13 mouse cellular contexts compared by ENCODE assay signal in genomic region chr1:155239962-155240717, GRCm38 (mm10). TPM values are rescaled to one million over a fixed set of nuclear protein-coding genes. Genes with fewer than 3 reads are reported as not detected.
A peak's percentile ranks its signal among the peaks of the same experiment; 100 is the strongest.
DNase-seq lines count a peak whose midpoint lies in the region; ATAC-seq and TF ChIP-seq lines count a peak whose summit lies in the region.
"Had no signal": no experiment of that assay in that cellular context is flagged by ENCODE, and none has a peak within 500 bp of the region (broad histone marks: within the 10 kb centered on the region; RNA-seq: fewer than 3 reads in every experiment).

No protein-coding gene starts in this region.

- peak; percentile 67; the same call in 1 of the 2 replicates for TF ChIP-seq EP300 in heart, adult 2 months (IDR thresholded peaks at IDR 0.05; ENCODE audit: insufficient read depth, low read depth, low read length)

- no peaks in the 10 kb centered on the region for H3K27me3 ChIP-seq in heart, adult 2 months (ENCODE audit: control insufficient read depth, insufficient read depth, low read length)
- peaks cover under 1% of the 10 kb centered on the region for H3K27me3 ChIP-seq in neural tube, embryonic 15.5 days (replicated peaks)
- H3K27me3 ChIP-seq: heart, embryonic 15.5 days had no signal

- H3K9me3 ChIP-seq in neural tube, embryonic 15.5 days (replicated peaks), result no peaks in the 10 kb centered on the region
- H3K9me3 ChIP-seq: embryonic facial prominence, embryonic 10.5 days; heart, embryonic 15.5 days; liver, embryonic 12.5 days had no signal

- no peak for TF ChIP-seq POLR2A in heart, adult 2 months (IDR thresholded peaks at IDR 0.05; ENCODE audit: insufficient read depth, low read depth, low read length)
- TF ChIP-seq POLR2A in cortical plate, adult 2 months (IDR thresholded peaks at IDR 0.05; ENCODE audit: extremely low read depth, insufficient read depth, low read length), result no peak
- TF ChIP-seq POLR2A in olfactory bulb, adult 2 months (IDR thresholded peaks at IDR 0.05; ENCODE audit: insufficient read depth, low read depth, low read length), result no peak

- no peak overlapping the region for H3K4me3 ChIP-seq in heart, adult 2 months
- H3K4me3 ChIP-seq in left cerebral cortex, adult 2 months, result no peak overlapping the region
- H3K4me3 ChIP-seq in cortical plate, adult 2 months (ENCODE audit: insufficient read depth, low read length), result no peak overlapping the region
- H3K4me3 ChIP-seq in olfactory bulb, adult 2 months (ENCODE audit: insufficient read depth, low read depth, low read length), result no peak overlapping the region
- H3K4me3 ChIP-seq in neural tube, embryonic 15.5 days (replicated peaks), result no peak overlapping the region
- H3K4me3 ChIP-seq: embryonic facial prominence, embryonic 10.5 days; heart, embryonic 15.5 days; liver, embryonic 12.5 days had no signal

- ATAC-seq in neural tube, embryonic 15.5 days (ENCODE audit: low FRiP score), result no peak
- ATAC-seq in activated CD4-positive, CD25-positive, alpha-beta regulatory T cell, adult 4 months, result no peak
- ATAC-seq: liver, embryonic 12.5 days had no signal

- WGBS in heart, adult 2 months, result 60% methylated on average over 6 of the region's 6 CpGs
- 69% methylated on average over 6 of the region's 6 CpGs for WGBS in olfactory bulb, adult 2 months
- WGBS in neural tube, embryonic 15.5 days, result 88% methylated on average over 6 of the region's 6 CpGs

- TF ChIP-seq CTCF in heart, adult 2 months (IDR thresholded peaks at IDR 0.05), result no peak
- TF ChIP-seq CTCF in left cerebral cortex, adult 2 months (IDR thresholded peaks at IDR 0.05), result no peak
- no peak for TF ChIP-seq CTCF in cortical plate, adult 2 months (IDR thresholded peaks at IDR 0.05; ENCODE audit: extremely low read depth, insufficient read depth, low read length)
- no peak for TF ChIP-seq CTCF in olfactory bulb, adult 2 months (IDR thresholded peaks at IDR 0.05; ENCODE audit: insufficient read depth, low read depth, low read length)

- peaks cover 1% of the 10 kb centered on the region; the same call in 1 of the 2 replicates for H3K79me2 ChIP-seq in heart, adult 2 months (replicated peaks; ENCODE audit: control insufficient read depth, insufficient read depth, low read length)

- H3K9ac ChIP-seq in heart, adult 2 months (ENCODE audit: low read depth, low read length), result peak overlapping the region; percentile 21; the same call in 1 of the 2 replicates
- no peak overlapping the region for H3K9ac ChIP-seq in neural tube, embryonic 15.5 days (replicated peaks)
- H3K9ac ChIP-seq: heart, embryonic 15.5 days; liver, embryonic 12.5 days had no signal

- intact Hi-C loops in heart, adult 2 months (cut with DNase I), result loop anchor here (10.0 kb wide), 1 partner anchor 455 kb away; no protein-coding TSS in a partner anchor
- intact Hi-C loops in left cerebral cortex, adult 2 months (cut with DNase I), result no loop called here
- intact Hi-C loops in left cerebral cortex, postnatal 4 days (cut with DNase I), result no loop called here

- H3K27ac ChIP-seq in heart, adult 2 months, result peak overlapping the region; percentile 69
- peak overlapping the region; percentile 76 for H3K27ac ChIP-seq in left cerebral cortex, adult 2 months
- peak overlapping the region; percentile 48; the same call in 1 of the 2 replicates for H3K27ac ChIP-seq in cortical plate, adult 2 months (ENCODE audit: insufficient read depth, low read length)
- H3K27ac ChIP-seq in olfactory bulb, adult 2 months (ENCODE audit: insufficient read depth, low read depth, low read length), result peak overlapping the region; percentile 78
- H3K27ac ChIP-seq in neural tube, embryonic 15.5 days (replicated peaks), result no peak overlapping the region
- H3K27ac ChIP-seq: embryonic facial prominence, embryonic 10.5 days; heart, embryonic 15.5 days; liver, embryonic 12.5 days had no signal

- H3K36me3 ChIP-seq in heart, adult 2 months (ENCODE audit: control insufficient read depth, insufficient read depth, low read length), result peaks cover 3% of the 10 kb centered on the region
- H3K36me3 ChIP-seq in neural tube, embryonic 15.5 days, result no peaks in the 10 kb centered on the region
- H3K36me3 ChIP-seq: liver, embryonic 12.5 days had no signal

- peak; percentile 58 to 73 for DNase-seq in heart, adult 2 months
- no peak for DNase-seq in heart, adult 8-10 months (ENCODE audit: low spot score)
- peak in 1 of 2 experiments; percentile 32 for DNase-seq in left cerebral cortex, adult 2 months (ENCODE audit: extremely low spot score in 1 of 2, low spot score in 2 of 2)
- DNase-seq in left cerebral cortex, postnatal 4 days, result no peak
- DNase-seq: cerebellum, adult 11 months; spleen, adult 18-20 months had no signal

- H3K4me1 ChIP-seq in heart, adult 2 months (ENCODE audit: control insufficient read depth, insufficient read depth, low read length), result peaks cover 16% of the 10 kb centered on the region; the same call in 1 of the 2 replicates
- peaks cover 10% of the 10 kb centered on the region for H3K4me1 ChIP-seq in cortical plate, adult 2 months (ENCODE audit: control insufficient read depth, insufficient read depth, low read length)
- H3K4me1 ChIP-seq in olfactory bulb, adult 2 months (ENCODE audit: control insufficient read depth, insufficient read depth, low read length), result peaks cover 47% of the 10 kb centered on the region
- peaks cover 47% of the 10 kb centered on the region for H3K4me1 ChIP-seq in neural tube, embryonic 15.5 days

- H3K4me2 ChIP-seq in neural tube, embryonic 15.5 days, result no peak overlapping the region
- H3K4me2 ChIP-seq: heart, embryonic 15.5 days; liver, embryonic 12.5 days had no signal

RNA-seq across cellular contexts. Expression of gene BC034090, which starts 4.1 kb away (rescaled TPM):
- 10 to 100 TPM; 37.2 to 37.5 TPM for total RNA-seq in heart, adult 2 months (2021)
- polyA plus RNA-seq in heart, adult 2 months (2012; rRNA removed), result 31.8 and 44.8 TPM in 2 replicates
- 10 to 100 TPM; 33.0 to 42.1 (median 39.3) TPM for total RNA-seq in heart, adult 8-10 months (2022)
- total RNA-seq in left cerebral cortex, adult 2 months (2021), result 10 to 100 TPM in 1 of 2 experiments, 1 to 10 TPM in 1; 9.9 to 14.7 TPM
- total RNA-seq in left cerebral cortex, postnatal 4 days (2021), result 1 to 10 TPM; 3.3 to 7.7 TPM
- polyA plus RNA-seq in cortical plate, adult 2 months (2012; rRNA removed), result 13.2 and 14.2 TPM in 2 replicates
- not detected in 2 replicates for polyA plus RNA-seq in olfactory bulb, adult 2 months (2012; ENCODE audit: insufficient read depth, insufficient read length, low replicate concordance, missing spikeins)
- 3.0 and 4.1 TPM in 2 replicates for polyA plus RNA-seq in neural tube, embryonic 15.5 days (2015; fragmentation: Nextera tagmentation; extraction: Ambion mirVana)
- 1 to 10 TPM in 1 of 2 experiments, under 1 TPM in 1; 0.85 to 1.3 TPM for polyA plus RNA-seq in activated CD4-positive, CD25-positive, alpha-beta regulatory T cell, adult 4 months (2017; shearing (Covaris generic))

Comparison
In these comparisons a context has a peak if more than half of its experiments do, and no peak if none do; other contexts are left out.
1. DNase-seq: peak in heart, adult 2 months (2 of 2); none in heart, adult 8-10 months (single experiment) and left cerebral cortex, postnatal 4 days (single experiment).